Mouse (Mus musculus): Measurements from ENCODE around the gene Plekhh3.
"Not testable (repeated sequence)": the region's sequence is repeated elsewhere in the genome, so short reads cannot be mapped to it uniquely, and the experiment has no call there.

The Plekhh3 gene

GRCm38 (mm10) chr11:101170354-101170810, 769 bp downstream of the Plekhh3 start, which contains the start of gene Cntnap1:
Cntnap1 (plus strand) TSS chr11:101170523.
- DNase-seq, result no peak

GRCm38 (mm10) chr11:101169301-101170107, 1.6 kb downstream of the Plekhh3 start:
- DNase-seq, result no peak

GRCm38 (mm10) chr11:101168301-101168980, 2.7 kb downstream of the Plekhh3 start:
- no peak for DNase-seq

GRCm38 (mm10) chr11:101167963-101168300, 3.2 kb downstream of the Plekhh3 start:
- no peak for DNase-seq

- DNase-seq, result no peak
Measured at GRCm38 (mm10) chr11:101167211-101167962, 3.8 kb downstream of the Plekhh3 start.

- DNase-seq, result no peak
Measured at GRCm38 (mm10) chr11:101166357-101166756, 4.8 kb downstream of the Plekhh3 start.

- DNase-seq, result no peak
Measured at GRCm38 (mm10) chr11:101164677-101165580, 6.2 kb downstream of the Plekhh3 start.

- peak; percentile 28 to 43 for DNase-seq
Measured at GRCm38 (mm10) chr11:101164351-101164665, 6.8 kb downstream of the Plekhh3 start.

GRCm38 (mm10) chr11:101163476-101164350, 7.4 kb downstream of the Plekhh3 start:
- no peak for DNase-seq

GRCm38 (mm10) chr11:101162772-101163171, 8.4 kb downstream of the Plekhh3 start:
- DNase-seq, result no peak

- no peak for DNase-seq
Measured at GRCm38 (mm10) chr11:101162301-101162700, 8.8 kb downstream of the Plekhh3 start.

GRCm38 (mm10) chr11:101161551-101161950, 9.6 kb downstream of the Plekhh3 start:
- DNase-seq, result no peak

GRCm38 (mm10) chr11:101160981-101161505, 10.1 kb downstream of the Plekhh3 start:
- not testable (repeated sequence) for DNase-seq

- DNase-seq, result not testable (repeated sequence)
Measured at GRCm38 (mm10) chr11:101160151-101160550, 11.0 kb downstream of the Plekhh3 start.

GRCm38 (mm10) chr11:101155728-101156371, 15.3 kb downstream of the Plekhh3 start, which contains the start of gene Tubg2:
Tubg2 (plus strand) TSS chr11:101155907.
- DNase-seq, result peak; percentile 59 to 71

- DNase-seq, result no peak
Measured at GRCm38 (mm10) chr11:101155151-101155550, 16.0 kb downstream of the Plekhh3 start.

- no peak for DNase-seq
Measured at GRCm38 (mm10) chr11:101154648-101155047, 16.5 kb downstream of the Plekhh3 start.

- no peak for DNase-seq
Measured at GRCm38 (mm10) chr11:101152825-101153224, 18.3 kb downstream of the Plekhh3 start.

GRCm38 (mm10) chr11:101151063-101151462, 20.1 kb downstream of the Plekhh3 start:
- no peak for DNase-seq
